Mouse (Mus musculus): ENCODE measurements around the gene Cdh16. TPM values are rescaled to one million over a fixed set of nuclear protein-coding genes. Genes with fewer than 3 reads are reported as not detected.
"Not testable (repeated sequence)": the region's sequence is repeated elsewhere in the genome, so short reads cannot be mapped to it uniquely, and the experiment has no call there.

Gene Cdh16
- polyA plus RNA-seq, 1 experiment from 2014 or later = 32.2 TPM

DNA sequence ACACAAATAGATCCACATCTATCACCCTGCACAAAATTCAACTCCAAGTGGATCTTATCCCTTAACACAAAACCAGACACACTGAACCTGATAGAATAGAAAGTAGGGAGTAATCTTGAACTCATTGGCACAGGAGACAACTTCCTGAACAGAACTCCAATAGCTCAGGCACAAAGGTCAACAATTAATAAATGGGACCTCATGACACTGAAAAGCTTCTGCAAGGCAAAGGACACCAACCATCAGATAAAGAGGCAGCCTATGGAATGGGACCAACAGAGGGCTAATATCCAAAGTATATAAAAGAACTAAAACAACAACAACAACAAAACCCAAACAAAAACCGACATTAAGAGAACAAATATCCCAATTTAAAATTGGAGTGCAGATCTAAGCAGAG lies 39.7 kb downstream of the Cdh16 start:
- H3K27ac ChIP-seq (ENCODE audit: low read depth) = no peak overlapping the region
- 46% methylated on average over 1 of the region's 1 CpGs for WGBS
- H3K36me3 ChIP-seq (ENCODE audit: insufficient read depth) = no peaks in the 10 kb centered on the region
- TF ChIP-seq CTCF (IDR thresholded peaks at IDR 0.05; ENCODE audit: low read depth) = no peak
- ATAC-seq (ENCODE audit: insufficient read depth) (no peak), DNase-seq (no peak)
- H3K27me3 ChIP-seq (ENCODE audit: insufficient read depth, low read length) = no peaks in the 10 kb centered on the region
- H3K4me3 ChIP-seq (ENCODE audit: low read depth, low read length) = no peak overlapping the region
- H3K4me2 ChIP-seq = no peak overlapping the region
- H3K9me3 ChIP-seq (ENCODE audit: low read depth, low read length) = no peaks in the 10 kb centered on the region
- no peak overlapping the region for H3K9ac ChIP-seq
- H3K4me1 ChIP-seq (ENCODE audit: insufficient read depth) = no peaks in the 10 kb centered on the region

GRCm38 (mm10) chr8:104577606-104578005 lies 46.6 kb downstream of the Cdh16 start:
- not testable (repeated sequence) for H3K4me1 ChIP-seq (ENCODE audit: insufficient read depth); H3K9me3 ChIP-seq (ENCODE audit: low read depth, low read length); H3K36me3 ChIP-seq (ENCODE audit: insufficient read depth); H3K27ac ChIP-seq (ENCODE audit: low read depth); ATAC-seq (ENCODE audit: insufficient read depth); H3K4me3 ChIP-seq (ENCODE audit: low read depth, low read length); H3K4me2 ChIP-seq; H3K9ac ChIP-seq; DNase-seq; H3K27me3 ChIP-seq (ENCODE audit: insufficient read depth, low read length)
- WGBS = 73% methylated on average over 17 of the region's 17 CpGs

- H3K9ac ChIP-seq = no peak overlapping the region
- H3K4me2 ChIP-seq = no peak overlapping the region
- ATAC-seq (ENCODE audit: insufficient read depth) (no peak), DNase-seq (no peak)
- WGBS = 92% methylated on average over 3 of the region's 3 CpGs
- H3K9me3 ChIP-seq (ENCODE audit: low read depth, low read length) = no peaks in the 10 kb centered on the region
- TF ChIP-seq CTCF (IDR thresholded peaks at IDR 0.05; ENCODE audit: low read depth) = no peak
- H3K27ac ChIP-seq (ENCODE audit: low read depth) = no peak overlapping the region
- no peak overlapping the region for H3K4me3 ChIP-seq (ENCODE audit: low read depth, low read length)
- H3K4me1 ChIP-seq (ENCODE audit: insufficient read depth) = no peaks in the 10 kb centered on the region
- no peaks in the 10 kb centered on the region for H3K36me3 ChIP-seq (ENCODE audit: insufficient read depth)
- H3K27me3 ChIP-seq (ENCODE audit: insufficient read depth, low read length) = no peaks in the 10 kb centered on the region
Observed at GRCm38 (mm10) chr8:104576820-104577219, 47.4 kb downstream of the Cdh16 start.

DNA sequence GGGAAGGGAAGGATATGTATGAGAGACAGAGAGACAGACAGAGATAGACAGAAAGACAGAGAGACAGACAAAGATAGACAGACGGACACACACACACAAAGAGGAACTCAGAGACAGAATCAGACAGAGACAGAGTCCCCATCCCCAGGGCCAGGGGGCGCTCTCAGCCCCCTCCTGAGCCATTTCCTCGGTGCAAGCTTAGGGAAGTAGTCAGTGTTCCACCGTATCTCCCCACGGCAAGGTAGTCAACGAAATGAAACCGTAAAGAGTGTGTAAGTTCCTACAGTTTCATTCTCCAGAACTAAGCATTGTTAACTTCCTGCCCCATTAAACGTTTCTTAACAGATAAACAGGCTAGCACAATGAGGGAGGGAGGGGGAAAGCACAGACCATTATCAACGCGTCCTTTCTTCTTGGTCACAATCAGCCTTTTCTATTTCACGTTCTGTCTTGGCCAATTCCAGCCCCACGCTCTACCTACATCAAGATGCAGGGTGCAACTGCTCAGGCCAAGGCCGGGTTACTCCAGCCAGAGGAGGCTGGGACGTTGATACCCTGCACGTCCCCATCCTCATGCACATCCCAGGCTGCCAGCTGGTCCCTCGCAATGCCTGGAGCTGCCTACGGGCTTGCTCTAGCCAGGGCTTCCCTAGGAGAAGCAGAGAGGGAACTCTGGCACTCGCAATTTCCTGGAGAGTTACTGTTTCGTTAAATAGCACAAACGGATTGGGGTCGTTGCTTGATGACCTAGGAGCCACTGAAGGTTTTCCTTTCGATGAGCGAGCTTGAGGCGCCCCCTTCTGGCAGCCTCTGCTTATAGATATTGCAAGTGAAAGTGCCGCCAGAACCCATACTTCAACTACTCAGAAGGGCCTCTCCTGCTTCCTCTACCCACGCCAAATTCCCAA lies 53.5 kb downstream of the Cdh16 start:
- peak; percentile 93 for DNase-seq

DNA sequence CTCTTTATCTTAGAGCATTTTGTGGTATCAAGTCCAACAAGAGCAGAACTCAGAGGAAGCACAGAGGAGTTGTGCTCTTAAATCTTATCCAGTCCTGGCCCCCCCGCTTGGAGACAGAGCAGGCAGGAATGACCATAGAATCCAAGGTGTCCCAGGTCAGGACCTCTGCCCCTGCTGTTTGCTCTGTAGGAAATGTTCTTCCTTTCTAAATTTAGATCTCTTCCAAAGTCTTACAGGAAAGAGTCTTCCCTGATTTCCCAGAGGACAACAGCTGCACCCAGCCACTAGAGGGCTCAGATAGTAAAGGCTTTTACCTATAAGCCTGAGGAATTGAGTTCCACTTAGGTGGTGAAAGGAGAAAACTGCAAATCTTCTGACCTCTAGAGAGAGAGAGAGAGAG lies 54.6 kb downstream of the Cdh16 start:
- TF ChIP-seq CTCF (IDR thresholded peaks at IDR 0.05; ENCODE audit: low read depth) = peak; percentile 57
- 24% methylated on average over 1 of the region's 1 CpGs for WGBS
- DNase-seq = peak; percentile 60

More for the DNA sequence above, 53.5 kb downstream of the Cdh16 start:
- peak; percentile 76 for TF ChIP-seq CTCF (IDR thresholded peaks at IDR 0.05; ENCODE audit: low read depth)
- peak; percentile 79 for ATAC-seq (ENCODE audit: insufficient read depth)
- peak overlapping the region; percentile 35; the same call in 1 of the 2 replicates for H3K9ac ChIP-seq
- H3K9me3 ChIP-seq (ENCODE audit: low read depth, low read length) = no peaks in the 10 kb centered on the region
- 7% methylated on average over 26 of the region's 26 CpGs for WGBS
- H3K4me3 ChIP-seq (ENCODE audit: low read depth, low read length) = peak overlapping the region; percentile 35
- no peaks in the 10 kb centered on the region for H3K27me3 ChIP-seq (ENCODE audit: insufficient read depth, low read length)
- H3K4me1 ChIP-seq (ENCODE audit: insufficient read depth) = no peaks in the 10 kb centered on the region
- no peaks in the 10 kb centered on the region for H3K36me3 ChIP-seq (ENCODE audit: insufficient read depth)
- H3K27ac ChIP-seq (ENCODE audit: low read depth) = no peak overlapping the region
- H3K4me2 ChIP-seq = peak overlapping the region; percentile 71

DNA sequence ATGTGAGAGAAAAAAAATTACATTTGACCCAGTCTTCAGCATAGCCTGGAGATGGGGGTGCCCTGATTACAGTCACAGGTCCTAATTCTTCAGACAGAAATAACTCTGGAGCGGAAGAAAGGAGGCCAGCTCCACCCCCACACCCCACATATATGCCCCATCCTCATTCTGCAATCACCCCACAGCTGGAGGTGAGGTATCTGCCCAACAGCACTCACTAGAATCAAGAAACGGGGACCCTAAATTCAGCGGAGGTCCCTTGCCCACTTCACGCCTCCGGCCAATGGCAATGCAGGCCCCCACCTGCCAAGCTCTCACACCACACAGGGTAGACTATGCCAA lies 58.8 kb downstream of the Cdh16 start:
- Histone ChIP-seq H3K36me3 (ENCODE audit: insufficient read depth) (no peaks in the 10 kb centered on the region), H3K9me3 (ENCODE audit: low read depth, low read length) (no peaks in the 10 kb centered on the region), H3K27me3 (ENCODE audit: insufficient read depth, low read length) (no peaks in the 10 kb centered on the region), H3K4me3 (ENCODE audit: low read depth, low read length) (no peak overlapping the region), H3K27ac (ENCODE audit: low read depth) (no peak overlapping the region), H3K4me2 (no peak overlapping the region), H3K4me1 (ENCODE audit: insufficient read depth) (no peaks in the 10 kb centered on the region), H3K9ac (no peak overlapping the region)
- peak; percentile 34; the same call in 1 of the 2 replicates for ATAC-seq (ENCODE audit: insufficient read depth)
- WGBS = 93% methylated on average over 5 of the region's 5 CpGs
- no peak for TF ChIP-seq CTCF (IDR thresholded peaks at IDR 0.05; ENCODE audit: low read depth)
- DNase-seq = no peak

More for the DNA sequence above, 54.6 kb downstream of the Cdh16 start:
- no peak overlapping the region for H3K27ac ChIP-seq (ENCODE audit: low read depth)
- H3K9me3 ChIP-seq (ENCODE audit: low read depth, low read length) = no peaks in the 10 kb centered on the region
- no peak overlapping the region for H3K4me3 ChIP-seq (ENCODE audit: low read depth, low read length)
- no peak overlapping the region for H3K9ac ChIP-seq
- H3K36me3 ChIP-seq (ENCODE audit: insufficient read depth) = no peaks in the 10 kb centered on the region
- no peaks in the 10 kb centered on the region for H3K27me3 ChIP-seq (ENCODE audit: insufficient read depth, low read length)
- no peak for ATAC-seq (ENCODE audit: insufficient read depth)
- no peaks in the 10 kb centered on the region for H3K4me1 ChIP-seq (ENCODE audit: insufficient read depth)
- H3K4me2 ChIP-seq = no peak overlapping the region

- peak overlapping the region; percentile 22; the same call in 1 of the 2 replicates for H3K4me2 ChIP-seq
- H3K9ac ChIP-seq = no peak overlapping the region
- no peaks in the 10 kb centered on the region for H3K27me3 ChIP-seq (ENCODE audit: insufficient read depth, low read length)
- H3K36me3 ChIP-seq (ENCODE audit: insufficient read depth) = no peaks in the 10 kb centered on the region
- H3K27ac ChIP-seq (ENCODE audit: low read depth) = no peak overlapping the region
- WGBS = 22% methylated on average over 22 of the region's 22 CpGs
- ATAC-seq (ENCODE audit: insufficient read depth) = peak; percentile 91
- DNase-seq = peak; percentile 95
- H3K4me3 ChIP-seq (ENCODE audit: low read depth, low read length) = no peak overlapping the region
- H3K4me1 ChIP-seq (ENCODE audit: insufficient read depth) = no peaks in the 10 kb centered on the region
- peak; percentile 87 for TF ChIP-seq CTCF (IDR thresholded peaks at IDR 0.05; ENCODE audit: low read depth)
- H3K9me3 ChIP-seq (ENCODE audit: low read depth, low read length) = no peaks in the 10 kb centered on the region
Observed at GRCm38 (mm10) chr8:104564633-104565456, 59.4 kb downstream of the Cdh16 start.
